Mouse (Mus musculus) T-helper 2 cell (primary cell): ENCODE data around the gene Peli1.

ENCODE experiments used
- in situ Hi-C: fragments of 300-600 bp; cut with MboI, MseI; formaldehyde crosslinking; loops from one replicate; pipeline ENCODE4 v1.15.1; 2025; ENCODE audit warnings: high pct_unique_total_duplicates

Gene Peli1

DNA sequence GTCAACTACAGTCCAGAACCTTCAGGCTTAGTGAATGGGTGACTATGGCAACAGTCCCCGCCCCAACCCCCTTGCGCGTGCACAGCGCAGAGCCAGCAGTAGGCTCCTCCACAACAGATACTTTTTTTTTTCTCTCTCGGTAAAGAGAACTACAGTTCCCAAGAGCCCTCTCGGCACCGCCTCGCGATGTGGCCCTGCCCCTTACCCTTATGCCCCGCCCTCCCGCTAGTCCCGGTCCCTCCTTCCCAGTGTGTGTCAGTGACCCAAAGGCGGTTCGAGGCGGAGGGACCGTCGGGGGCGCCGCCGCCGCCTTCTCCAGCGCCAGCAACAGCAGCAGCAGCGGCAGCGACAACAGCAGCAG lies at the start of gene Peli1:
TSS of gene Peli1 (plus strand) at position 225 of the 361 bp plus-strand sequence.
- in situ Hi-C loops: loop anchor here (10.0 kb wide), 1 partner anchor 154 kb away; no protein-coding TSS in a partner anchor

DNA sequence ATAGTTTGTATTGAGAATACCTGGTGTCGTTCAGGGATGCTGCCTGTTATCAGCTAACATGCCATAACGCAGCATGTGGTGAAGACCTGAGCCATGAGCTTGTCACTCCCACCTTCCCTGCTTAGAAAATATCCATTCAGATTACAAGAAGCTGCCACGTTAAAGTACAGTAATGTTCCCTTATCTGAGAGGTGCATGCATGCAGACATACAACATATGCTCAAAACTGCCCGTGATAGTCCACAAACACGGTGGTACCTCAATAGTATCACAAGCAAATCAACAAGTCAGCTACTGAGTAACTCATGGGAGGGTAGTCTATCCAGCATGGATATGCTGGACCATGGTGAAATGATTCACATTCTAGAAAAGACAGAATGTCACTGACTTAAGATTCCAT lies 48.5 kb upstream of the Peli1 start:
- in situ Hi-C loops: no loop called here

GRCm38 (mm10) chr11:21046188-21046587 lies 44.9 kb upstream of the Peli1 start:
- in situ Hi-C loops: no loop called here

- in situ Hi-C loops: no loop called here
Measured at GRCm38 (mm10) chr11:21047921-21048320, 43.2 kb upstream of the Peli1 start.

GRCm38 (mm10) chr11:21051716-21052115 lies 39.4 kb upstream of the Peli1 start:
- in situ Hi-C loops: loop anchor here (5.0 kb wide), 1 partner anchor 64 kb away; no protein-coding TSS in a partner anchor

GRCm38 (mm10) chr11:21054587-21054986 lies 36.5 kb upstream of the Peli1 start:
- in situ Hi-C loops: loop anchor here (5.0 kb wide), 1 partner anchor 67 kb away; no protein-coding TSS in a partner anchor

GRCm38 (mm10) chr11:21056109-21056850 lies 34.8 kb upstream of the Peli1 start:
- in situ Hi-C loops: no loop called here

- in situ Hi-C loops: no loop called here
Measured at GRCm38 (mm10) chr11:21057511-21058414, 33.3 kb upstream of the Peli1 start.

DNA sequence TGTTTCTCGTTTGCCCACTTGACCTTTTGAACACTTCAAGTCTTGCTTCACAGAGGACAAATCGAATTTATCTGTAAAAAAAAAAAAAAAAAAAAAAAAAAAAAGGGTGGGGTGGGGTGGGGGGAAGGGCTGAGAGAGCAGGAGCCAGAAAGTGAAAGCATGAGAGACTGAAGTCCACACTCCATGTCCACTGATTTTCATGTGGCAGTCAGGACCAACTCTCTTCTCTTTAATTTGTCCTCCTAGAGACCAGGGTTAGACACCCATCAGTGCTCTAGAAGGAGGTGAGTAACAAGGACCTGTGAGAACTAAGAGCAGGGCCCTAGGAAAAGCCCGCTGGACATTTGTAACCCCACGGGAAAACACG lies 32.7 kb upstream of the Peli1 start:
- in situ Hi-C loops: no loop called here

DNA sequence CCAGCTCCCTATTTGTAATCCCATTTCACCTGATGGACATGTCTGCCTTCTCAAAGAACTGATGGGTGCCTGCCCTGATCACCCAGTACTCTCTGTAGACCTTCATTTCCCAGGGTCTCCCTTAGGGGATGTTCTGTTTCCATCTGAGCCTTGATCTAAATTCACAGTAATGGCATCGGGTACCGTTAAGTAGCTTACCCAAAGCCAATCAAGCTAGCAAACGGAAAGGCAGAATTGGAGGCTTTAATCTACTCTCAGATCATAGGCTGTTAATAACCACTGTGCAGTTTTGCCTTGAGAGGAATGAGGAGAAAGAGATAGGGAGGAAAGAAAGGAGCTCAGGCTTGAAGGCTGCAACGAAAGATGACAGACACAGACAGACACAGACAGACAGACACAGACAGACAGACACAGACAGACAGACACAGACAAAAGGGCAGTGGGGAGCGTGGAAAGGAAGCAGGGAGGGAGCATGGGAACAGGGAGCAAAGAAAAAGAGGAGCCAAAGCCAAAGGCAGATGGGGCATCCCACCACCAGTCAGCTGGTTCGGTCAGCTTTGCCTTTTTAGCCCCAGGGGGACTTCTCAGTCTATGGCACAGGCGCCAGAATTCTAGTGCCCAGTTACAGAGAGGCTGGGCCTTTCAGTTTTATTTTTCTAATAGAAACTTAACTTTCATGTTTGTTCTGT lies 30.6 kb upstream of the Peli1 start:
- in situ Hi-C loops: no loop called here

- in situ Hi-C loops: no loop called here
Measured at GRCm38 (mm10) chr11:21061075-21061403, 30.1 kb upstream of the Peli1 start.

- in situ Hi-C loops: no loop called here
Measured at GRCm38 (mm10) chr11:21061431-21061830, 29.7 kb upstream of the Peli1 start.

GRCm38 (mm10) chr11:21062071-21062470 lies 29.0 kb upstream of the Peli1 start:
- in situ Hi-C loops: no loop called here

DNA sequence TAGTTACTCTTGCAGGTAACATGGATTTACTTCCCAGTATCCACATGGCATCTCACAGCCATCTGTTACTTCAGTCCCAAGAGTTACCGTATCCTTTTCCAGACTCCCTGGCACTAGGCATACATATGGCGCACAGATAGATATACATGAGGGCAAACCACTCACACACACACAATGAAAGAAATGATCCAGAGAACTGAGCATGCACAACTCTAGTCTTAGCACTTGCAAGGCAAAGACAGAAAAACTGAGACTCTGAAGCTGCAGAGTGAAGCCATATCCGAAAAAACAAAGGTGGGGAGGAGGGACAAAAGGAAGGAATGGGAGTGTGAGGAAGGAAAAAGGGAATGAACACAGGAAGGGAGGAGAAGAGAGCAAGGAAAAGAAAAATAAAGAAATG lies 27.8 kb upstream of the Peli1 start:
- in situ Hi-C loops: no loop called here

DNA sequence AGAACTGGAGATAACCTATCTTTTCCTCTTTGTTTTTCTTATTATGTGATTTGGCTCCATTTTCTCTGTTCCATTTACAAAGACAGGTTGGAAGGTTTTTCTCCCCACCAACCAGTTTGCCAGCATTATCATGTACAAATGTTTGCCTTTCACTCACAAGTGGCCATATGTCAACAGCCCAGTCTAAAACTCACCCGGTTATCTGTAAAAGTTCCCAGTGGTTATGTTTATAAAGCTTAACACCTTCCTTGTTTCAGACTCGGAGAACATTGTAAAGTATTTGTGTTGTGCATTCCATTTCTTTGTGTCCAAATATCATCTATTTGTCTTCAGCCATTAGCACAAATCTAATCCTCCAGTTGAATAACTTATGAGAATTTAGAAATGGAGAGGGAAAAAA lies 11.7 kb upstream of the Peli1 start:
- in situ Hi-C loops: no loop called here

DNA sequence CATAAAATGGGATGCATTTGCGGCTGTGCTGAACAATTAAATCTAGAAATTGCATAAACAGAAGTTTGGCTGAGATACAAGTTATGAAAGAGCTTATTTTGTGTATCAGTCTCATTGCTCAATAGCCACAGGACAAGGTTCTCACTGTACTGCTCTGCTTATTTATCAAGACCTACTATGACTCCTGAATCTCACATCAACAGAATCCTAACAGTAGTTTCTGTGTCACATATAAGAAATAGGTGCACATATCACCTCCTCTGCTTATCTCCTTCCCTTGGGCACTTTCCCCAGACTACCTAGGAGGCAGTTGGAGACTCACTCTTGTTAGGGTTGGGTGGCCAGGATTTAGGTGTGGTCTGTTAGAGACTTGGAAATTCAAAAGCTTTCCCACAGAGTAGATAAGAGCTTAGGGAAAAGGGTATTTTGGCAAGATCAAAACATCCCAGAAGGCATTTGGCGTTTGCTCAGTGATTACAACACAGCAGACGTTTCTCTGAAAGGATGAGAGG lies 11.2 kb upstream of the Peli1 start:
- in situ Hi-C loops: no loop called here

DNA sequence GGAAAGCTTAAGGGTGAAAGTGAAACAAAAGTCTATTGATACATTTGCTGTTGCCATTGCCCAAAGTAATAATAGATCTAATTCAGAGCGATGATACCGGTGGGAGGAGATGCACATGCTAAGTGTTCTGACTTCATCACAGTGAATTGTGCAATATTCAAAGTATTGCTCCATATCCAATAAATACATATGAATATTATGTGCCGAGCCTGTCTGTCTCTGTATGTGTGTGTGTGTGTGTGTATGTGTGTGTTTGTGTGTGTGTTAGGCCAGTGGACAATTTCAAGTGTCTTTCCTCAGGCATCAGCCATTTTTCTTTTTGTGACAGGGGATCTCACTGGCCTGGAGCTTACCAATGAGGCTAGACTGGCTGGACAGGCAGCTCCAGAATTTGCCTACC lies 9.9 kb upstream of the Peli1 start:
- in situ Hi-C loops: no loop called here

- in situ Hi-C loops: no loop called here
Measured at GRCm38 (mm10) chr11:21082711-21083110, 8.4 kb upstream of the Peli1 start.

DNA sequence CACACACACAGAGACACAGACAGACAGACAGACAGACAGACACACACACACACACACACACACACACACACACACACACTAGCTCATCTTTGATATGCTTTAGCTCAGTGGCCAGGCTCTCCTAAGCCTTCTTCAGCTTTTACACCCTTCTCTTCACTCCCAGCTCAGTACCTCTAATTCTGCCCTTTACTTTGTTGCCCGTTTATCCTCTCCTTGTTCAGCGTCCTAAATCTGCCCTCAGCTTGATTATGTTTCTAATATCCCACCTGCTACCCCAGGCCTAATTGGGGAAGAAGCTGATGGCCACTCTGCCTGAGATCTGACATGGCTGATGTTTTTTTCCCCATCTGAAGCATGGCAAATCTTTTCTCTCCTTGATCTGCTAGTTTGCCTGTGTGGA lies 2.7 kb upstream of the Peli1 start:
- in situ Hi-C loops: loop anchor here (5.0 kb wide), 1 partner anchor 886 kb away; the partner anchor contains the start of gene Rab1a

DNA sequence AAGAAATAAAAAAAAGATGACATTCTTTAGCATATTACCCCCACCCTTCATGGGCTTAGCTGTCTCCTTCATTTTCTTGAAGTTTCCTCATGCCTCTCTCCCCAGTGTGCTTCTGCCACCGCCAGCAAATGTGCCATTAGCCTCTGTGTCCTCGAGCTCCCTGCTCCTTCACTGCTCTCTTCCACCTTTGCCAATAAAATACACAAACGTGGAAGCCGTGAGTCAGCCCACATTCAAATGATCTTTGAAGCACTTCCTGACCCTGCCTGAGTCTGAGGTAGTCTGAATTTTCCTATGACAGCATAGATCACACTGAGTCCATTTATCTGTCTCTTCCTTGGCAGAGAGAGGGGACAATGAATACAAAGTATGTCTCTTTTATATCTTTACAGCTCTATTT lies 1.5 kb upstream of the Peli1 start:
- in situ Hi-C loops: loop anchor here (5.0 kb wide), 1 partner anchor 887 kb away; the partner anchor contains the start of gene Rab1a

- in situ Hi-C loops: loop anchor here (10.0 kb wide), 1 partner anchor 153 kb away; no protein-coding TSS in a partner anchor
Measured at GRCm38 (mm10) chr11:21091428-21092405, 626 bp downstream of the Peli1 start.
